Mouse (Mus musculus) embryo, embryonic 10 days (tissue): ENCODE data around the gene Chkb.

Experiments used
- DNase-seq: peaks from one replicate; pipeline ENCODE4 v3.0.0-alpha.2; 2015; ENCODE audit warnings: low spot score

Gene Chkb

GRCm38 (mm10) chr15:89429352-89430221 lies at the start of gene Chkb, which contains the start of the genes C730034F03Rik and Gm44502:
TSS of gene Chkb (minus strand) at chr15:89429908.
TSS of gene C730034F03Rik (plus strand) at chr15:89429589.
TSS of gene Gm44502 (minus strand) at chr15:89429696.
- peak; percentile 97 for DNase-seq

DNA sequence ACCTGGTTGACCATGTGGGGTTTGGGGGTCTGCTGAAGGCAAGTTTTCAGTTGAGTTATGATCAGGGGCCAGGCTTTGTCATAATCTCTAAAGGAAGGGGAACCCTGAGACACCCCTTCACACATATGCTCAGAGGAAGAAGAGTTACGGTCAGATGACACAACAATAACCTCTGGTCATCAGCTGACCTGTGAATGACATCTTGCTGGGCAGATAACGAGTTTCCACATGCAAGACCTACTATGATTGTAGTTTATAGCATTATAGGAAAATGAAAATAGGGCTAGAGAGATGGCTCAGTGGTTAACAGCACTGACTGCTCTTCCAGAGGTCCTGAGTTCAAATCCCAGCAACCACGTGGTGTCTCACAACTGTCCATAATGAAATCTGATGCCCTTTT lies 48.9 kb upstream of the Chkb start:
- DNase-seq: no peak

GRCm38 (mm10) chr15:89477806-89478205 lies 48.1 kb upstream of the Chkb start:
- no peak for DNase-seq

GRCm38 (mm10) chr15:89477091-89477491 lies 47.4 kb upstream of the Chkb start, which contains the start of gene Arsa:
TSS of gene Arsa (minus strand) at chr15:89477425.
- DNase-seq: no peak

- no peak for DNase-seq
Measured at GRCm38 (mm10) chr15:89476475-89476815, 46.7 kb upstream of the Chkb start.

DNA sequence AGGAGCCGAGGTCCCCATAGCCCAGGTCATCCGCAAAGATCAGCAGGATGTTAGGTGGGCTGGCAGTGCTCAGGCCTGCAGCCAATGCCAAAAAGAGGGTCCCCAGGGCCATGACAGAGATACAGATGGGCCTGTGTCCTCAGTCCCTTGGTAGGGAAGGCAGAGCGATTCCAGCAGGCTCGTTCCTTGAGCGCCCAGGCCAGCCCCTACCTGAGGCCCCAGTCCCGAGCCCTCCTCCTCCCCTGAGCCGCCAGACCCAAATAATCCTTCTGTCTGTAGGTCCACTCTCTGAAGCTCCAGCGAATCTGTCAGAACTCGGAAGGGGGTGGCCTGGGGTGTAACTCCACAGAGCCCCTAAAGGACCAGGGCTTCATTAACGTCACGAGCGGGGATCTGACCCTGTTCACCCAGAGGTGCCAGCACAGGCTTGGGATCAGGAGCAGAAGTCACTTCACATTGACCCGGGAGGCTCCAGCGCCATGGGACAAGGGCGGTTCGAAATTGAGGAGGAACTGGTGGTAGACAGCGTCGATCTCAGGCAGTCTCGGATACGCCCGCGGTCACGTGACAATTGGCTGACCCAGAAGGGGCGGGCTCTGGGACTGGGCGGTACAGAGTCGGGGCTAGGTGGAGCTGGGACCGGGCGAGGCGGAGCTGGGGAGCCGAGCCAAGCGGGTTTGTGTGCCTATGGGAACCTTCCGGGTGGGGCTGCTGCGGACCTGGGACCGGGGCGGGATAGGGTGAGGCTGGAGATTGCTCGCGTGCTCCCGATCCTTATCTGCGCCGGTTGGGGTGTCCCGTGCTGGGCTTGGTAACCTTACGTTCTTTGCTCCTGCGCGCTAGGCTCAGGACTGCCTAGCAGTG lies 46.1 kb upstream of the Chkb start:
- DNase-seq: peak; percentile 95

DNA sequence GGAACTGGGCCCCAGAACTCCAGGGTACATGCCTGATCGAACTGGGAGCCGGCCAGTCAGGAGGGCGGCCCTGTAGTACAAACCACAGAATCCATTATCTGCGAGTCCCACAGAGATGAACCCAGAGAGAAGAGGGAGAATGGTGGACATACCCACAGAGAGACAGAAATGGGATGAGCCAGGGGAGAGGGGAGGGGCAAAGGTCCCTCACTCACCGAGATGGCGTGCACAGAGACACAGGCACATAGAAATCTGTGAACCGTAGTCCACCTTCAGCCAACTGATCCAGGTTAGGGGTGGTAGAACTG lies 45.5 kb upstream of the Chkb start:
- no peak for DNase-seq

- DNase-seq: no peak
Measured at GRCm38 (mm10) chr15:89474596-89475292, 45.0 kb upstream of the Chkb start.

DNA sequence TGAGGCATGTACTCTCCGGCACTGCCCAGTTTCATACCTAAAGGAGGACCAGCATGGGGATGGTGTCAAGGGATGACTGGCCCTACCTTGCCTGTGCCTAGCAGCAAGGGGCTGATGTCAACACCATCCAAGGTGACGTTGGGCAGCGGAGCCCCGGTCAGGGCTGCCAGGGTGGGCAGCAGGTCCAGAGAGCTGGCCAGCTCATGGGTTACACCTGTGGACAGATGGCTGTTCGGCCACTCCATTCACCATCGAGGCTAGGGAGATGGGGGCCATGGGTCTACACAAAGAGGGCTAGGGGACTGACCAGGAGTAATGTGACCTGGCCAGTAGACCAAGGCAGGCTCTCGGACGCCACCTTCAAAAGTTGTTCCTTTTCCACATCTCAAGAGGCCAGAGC lies 44.2 kb upstream of the Chkb start:
- DNase-seq: no peak

DNA sequence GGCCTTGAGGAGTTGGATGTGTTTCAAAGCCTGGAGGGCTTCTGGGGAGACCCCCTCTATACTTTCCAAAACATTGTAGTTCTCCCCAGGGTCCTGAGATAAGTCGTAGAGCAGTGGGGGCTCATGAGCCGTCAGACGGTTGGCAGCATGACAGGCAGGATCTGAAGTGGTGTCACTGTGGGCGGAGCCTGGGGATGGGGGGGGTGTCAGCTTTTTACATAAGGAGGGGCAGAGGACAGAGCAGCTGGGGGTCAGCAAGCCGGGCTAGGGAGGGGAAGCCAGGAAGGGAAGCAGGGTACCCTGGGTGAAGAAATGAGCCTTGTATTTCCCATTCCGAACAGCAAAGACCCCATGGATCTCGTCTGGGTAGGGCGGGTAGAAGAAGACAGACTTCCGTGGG lies 43.7 kb upstream of the Chkb start:
- no peak for DNase-seq

- DNase-seq: no peak
Measured at GRCm38 (mm10) chr15:89471476-89471875, 41.8 kb upstream of the Chkb start.

- peak; percentile 56 for DNase-seq
Measured at GRCm38 (mm10) chr15:89468577-89468976, 38.9 kb upstream of the Chkb start.

DNA sequence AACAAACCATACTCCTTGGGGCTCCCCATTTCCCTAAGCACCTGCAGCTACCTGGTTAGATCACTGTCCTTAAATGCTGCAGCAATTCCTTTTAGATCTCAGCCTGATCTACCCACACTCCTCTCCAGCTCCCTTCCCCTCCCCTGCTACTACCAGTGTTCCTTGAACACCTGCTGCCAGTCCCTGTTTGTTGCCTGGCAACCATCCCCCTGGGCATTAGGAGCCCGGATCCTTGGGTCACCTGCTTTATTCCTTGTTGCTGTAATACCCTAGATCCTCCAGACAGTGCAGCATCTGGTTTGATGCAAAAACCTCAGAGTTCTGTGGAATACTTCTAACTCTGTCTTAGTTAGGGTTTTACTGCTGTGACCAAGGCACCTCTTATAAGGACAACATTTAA lies 35.3 kb upstream of the Chkb start:
- DNase-seq: no peak

DNA sequence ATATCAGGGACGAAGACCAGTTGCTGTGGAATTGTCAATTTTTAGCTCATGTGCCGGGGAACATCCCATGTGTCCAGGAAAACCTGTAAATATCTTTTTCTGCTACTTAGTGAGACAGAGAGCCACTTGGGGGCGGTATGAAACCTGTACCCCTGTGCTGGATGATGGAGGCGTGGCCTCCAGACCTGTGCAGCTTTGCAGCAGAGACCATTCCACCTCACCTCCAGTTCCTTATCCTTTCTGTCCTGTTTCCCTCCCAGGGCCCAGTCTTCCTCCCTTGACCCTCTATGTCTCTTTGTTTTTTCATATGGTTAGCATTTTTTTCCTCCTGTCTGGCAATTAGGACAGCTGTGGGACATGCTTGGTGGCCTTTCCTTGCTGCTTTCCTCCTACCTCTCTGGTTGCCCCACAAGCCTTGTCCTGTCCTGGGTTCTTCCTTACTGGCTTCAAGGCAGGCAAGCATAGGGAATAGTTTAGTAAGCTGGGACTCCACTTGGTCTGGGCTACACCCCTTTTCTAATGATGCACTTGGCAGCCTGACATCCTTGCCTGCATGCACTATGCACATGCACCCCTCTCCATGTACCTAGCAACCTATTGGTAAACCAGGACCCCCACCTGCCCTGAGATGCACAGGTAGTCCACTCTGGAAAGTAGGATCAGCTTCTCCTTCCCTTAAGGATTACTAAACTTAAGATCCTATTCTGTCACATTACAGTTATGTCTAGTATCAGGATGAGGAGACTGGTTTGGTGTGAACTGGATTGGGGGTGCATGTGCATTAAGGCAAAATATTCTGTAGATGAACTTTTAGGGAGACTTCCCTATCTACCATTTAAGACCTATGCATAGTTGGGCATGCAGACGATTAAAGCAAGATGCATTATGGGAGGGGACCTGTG lies 33.9 kb upstream of the Chkb start:
- DNase-seq: no peak

DNA sequence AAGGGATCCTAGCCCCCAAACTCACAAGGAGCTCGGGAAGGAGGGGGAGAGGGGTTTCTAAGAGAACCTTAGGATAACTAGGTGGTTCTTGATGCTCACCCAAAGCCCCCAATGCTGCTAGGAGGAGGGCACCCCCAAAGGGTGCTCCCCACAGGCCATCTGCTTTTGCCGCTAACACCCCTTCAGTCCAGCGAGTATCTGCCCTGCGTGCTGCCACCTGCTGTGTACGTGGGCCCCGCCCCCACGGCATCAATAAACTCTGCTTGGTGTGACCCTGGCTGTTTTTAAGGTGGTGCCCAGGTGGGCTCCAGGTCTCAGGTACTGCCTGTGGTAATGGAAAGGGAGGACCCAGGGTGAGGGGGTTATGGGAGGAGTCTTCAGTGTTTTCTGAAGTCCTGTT lies 32.5 kb upstream of the Chkb start:
- no peak for DNase-seq

GRCm38 (mm10) chr15:89461321-89461720 lies 31.6 kb upstream of the Chkb start:
- DNase-seq: no peak

GRCm38 (mm10) chr15:89460298-89460697 lies 30.6 kb upstream of the Chkb start:
- DNase-seq: no peak

- no peak for DNase-seq
Measured at GRCm38 (mm10) chr15:89459821-89460220, 30.1 kb upstream of the Chkb start.

GRCm38 (mm10) chr15:89458942-89459341 lies 29.2 kb upstream of the Chkb start:
- DNase-seq: no peak

GRCm38 (mm10) chr15:89455642-89456041 lies 25.9 kb upstream of the Chkb start:
- no peak for DNase-seq

DNA sequence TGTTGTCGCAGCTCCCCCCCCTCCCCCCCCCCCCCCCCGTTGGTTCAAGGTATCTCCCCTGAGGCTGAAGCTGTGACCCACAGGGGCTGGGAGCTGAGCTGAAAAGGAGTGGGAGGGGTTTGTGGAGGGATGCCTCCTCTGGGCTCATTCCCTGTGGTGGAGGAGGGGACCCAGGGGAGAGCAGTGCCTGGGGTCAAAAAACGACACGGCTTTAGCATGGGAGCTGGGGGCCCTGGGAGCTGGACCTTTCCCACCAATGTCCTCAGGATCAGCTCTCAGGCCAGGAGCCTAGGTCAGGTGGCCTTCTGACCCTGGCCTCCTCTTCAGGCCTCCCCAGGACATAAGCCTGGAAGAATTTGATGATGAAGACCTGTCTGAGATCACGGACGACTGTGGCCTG lies 25.1 kb upstream of the Chkb start:
- no peak for DNase-seq
